Mouse (Mus musculus) stomach, embryonic 16.5 days (tissue): ENCODE results near the gene Satb2. TPM values are rescaled to one million over a fixed set of nuclear protein-coding genes. Genes with fewer than 3 reads are reported as not detected.

Experiments used
- ATAC-seq: fragments of 200-750 bp; cut with Nextera tagmentation; 2 replicates; pipeline ENCODE4 v1.8.0; 2017; ENCODE audit warnings: moderate number of reproducible peaks, moderate TSS enrichment; ENCODE audit not compliant: insufficient read depth, low FRiP score
- H3K27ac ChIP-seq: fragments of 300-500 bp; sonication (generic); 2 replicates; pipeline ENCODE4 v1.5.1; 2014; ENCODE audit warnings: low read length
- H3K27me3 ChIP-seq: fragments of 300-500 bp; sonication (generic); 2 replicates; pipeline ENCODE4 v1.6.1; 2014; ENCODE audit warnings: low read length, control low read depth, mixed read lengths; ENCODE audit not compliant: control insufficient read depth, insufficient read depth
- H3K36me3 ChIP-seq: fragments of 300-500 bp; sonication (generic); 2 replicates; pipeline ENCODE4 v1.6.1; 2014; ENCODE audit warnings: low read length; ENCODE audit not compliant: control insufficient read depth, insufficient read depth
- H3K4me1 ChIP-seq: fragments of 300-500 bp; sonication (generic); 2 replicates; pipeline ENCODE4 v1.6.1; 2014; ENCODE audit warnings: low read length, control low read depth, mixed read lengths; ENCODE audit not compliant: control insufficient read depth, insufficient read depth
- H3K4me2 ChIP-seq: fragments of 300-500 bp; sonication (generic); 2 replicates; pipeline ENCODE4 v1.6.1; 2014; ENCODE audit warnings: low read depth, low read length, mixed read lengths
- H3K4me3 ChIP-seq: fragments of 300-500 bp; sonication (generic); replicated peaks from 2 replicates; pipeline ENCODE4 v1.5.1; 2014; ENCODE audit warnings: mild to moderate bottlenecking, low read length
- H3K9ac ChIP-seq: fragments of 300-500 bp; sonication (generic); 2 replicates; pipeline ENCODE4 v1.6.1; 2014; ENCODE audit warnings: low read length
- H3K9me3 ChIP-seq: fragments of 300-500 bp; sonication (generic); replicated peaks from 2 replicates; pipeline ENCODE4 v1.6.1; 2016; ENCODE audit warnings: low read length, control low read depth; ENCODE audit not compliant: control insufficient read depth
- WGBS: fragments of 180-500 bp; shearing (Covaris S2); extraction: QIAGEN DNeasy Blood & Tissue Kit; methylation state at CpG from one replicate; pipeline ENCODE4 v1.1.7; 2014; 5-methylcytosine and 5-hydroxymethylcytosine counted together
- polyA plus RNA-seq: library from polyadenylated mRNA; unstranded; fragments of >200 nt; fragmentation: Nextera tagmentation; extraction: Ambion mirVana; gene quantifications from 2 replicates; pipeline ENCODE4 v1.2.1, GENCODE M21; 2015

Gene Satb2
- polyA plus RNA-seq, 1 experiment from 2014 or later, result 0.31 TPM

DNA sequence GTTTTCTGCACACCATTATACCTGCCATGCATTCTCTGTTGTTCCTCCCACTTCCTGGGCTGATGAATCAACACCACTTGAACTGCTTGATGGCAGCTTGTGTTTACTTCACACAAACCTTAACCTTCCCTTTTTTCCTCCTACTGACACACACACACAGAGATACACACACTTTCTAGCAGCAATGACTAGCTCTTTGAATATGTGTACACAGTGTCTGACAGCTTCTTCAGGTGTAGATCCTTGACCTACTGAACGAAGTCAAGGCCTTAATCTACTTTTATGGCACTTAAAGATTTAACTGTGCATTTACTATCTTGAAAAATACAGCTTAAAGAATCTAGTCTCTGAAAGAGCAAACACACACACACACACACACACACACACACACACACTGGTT, 89.5 kb downstream of the Satb2 start:
- Histone ChIP-seq H3K27me3 (no peaks in the 10 kb centered on the region), H3K9me3 (no peaks in the 10 kb centered on the region), H3K4me1 (no peaks in the 10 kb centered on the region), H3K4me2 (no peak overlapping the region), H3K36me3 (no peaks in the 10 kb centered on the region), H3K4me3 (no peak overlapping the region), H3K9ac (no peak overlapping the region), H3K27ac (no peak overlapping the region)
- WGBS, result 63% methylated on average over 1 of the region's 1 CpGs
- ATAC-seq, result no peak

DNA sequence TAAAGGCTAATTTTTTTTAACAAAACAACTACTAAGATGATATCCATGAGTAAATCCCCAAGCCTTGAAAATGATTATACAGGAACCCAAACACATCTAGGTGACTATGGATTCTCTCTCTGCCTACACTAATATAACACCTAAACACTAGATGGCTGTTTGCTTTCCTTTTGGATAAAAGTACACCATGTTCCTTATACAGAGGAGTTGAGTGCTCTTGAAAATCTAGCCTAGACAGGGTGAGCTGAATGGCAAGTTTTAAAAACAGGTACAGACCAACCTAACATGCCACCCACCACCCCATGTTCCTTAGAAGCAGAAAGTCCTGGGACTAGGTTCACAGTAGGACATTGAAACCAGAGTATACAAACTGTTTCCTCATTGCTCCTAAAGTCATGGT, 90.9 kb downstream of the Satb2 start:
- H3K9ac ChIP-seq, result no peak overlapping the region
- no peak overlapping the region for H3K4me3 ChIP-seq
- no peak for ATAC-seq
- no peaks in the 10 kb centered on the region for H3K36me3 ChIP-seq
- H3K27ac ChIP-seq, result no peak overlapping the region
- no peak overlapping the region for H3K4me2 ChIP-seq
- H3K4me1 ChIP-seq, result no peaks in the 10 kb centered on the region
- no peaks in the 10 kb centered on the region for H3K27me3 ChIP-seq
- H3K9me3 ChIP-seq, result no peaks in the 10 kb centered on the region

GRCm38 (mm10) chr1:56871485-56871884, 107.0 kb downstream of the Satb2 start:
- no peak for ATAC-seq
- WGBS, result 91% methylated on average over 8 of the region's 8 CpGs
- Histone ChIP-seq H3K9ac (no peak overlapping the region), H3K36me3 (no peaks in the 10 kb centered on the region), H3K27me3 (no peaks in the 10 kb centered on the region), H3K4me2 (no peak overlapping the region), H3K4me1 (no peaks in the 10 kb centered on the region), H3K27ac (no peak overlapping the region), H3K9me3 (no peaks in the 10 kb centered on the region), H3K4me3 (no peak overlapping the region)

DNA sequence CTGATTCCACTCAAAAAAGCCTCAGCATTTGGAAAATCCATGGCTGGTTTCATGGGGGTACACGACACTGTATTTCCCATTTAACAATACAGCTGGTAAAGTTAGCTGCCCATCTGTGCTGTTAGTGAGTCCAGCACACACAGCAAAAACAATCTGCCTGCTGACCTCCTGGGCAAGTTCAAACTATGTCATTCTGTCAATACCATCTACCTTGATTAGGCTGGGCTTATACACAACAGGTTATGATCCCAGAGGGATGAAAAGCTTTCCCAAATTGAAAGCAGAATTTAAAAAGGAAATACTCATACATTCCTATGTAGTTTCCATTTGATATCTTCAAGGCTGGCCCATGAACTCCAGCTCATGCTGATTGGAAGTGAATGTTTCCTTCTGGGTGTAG, 113.2 kb downstream of the Satb2 start:
- WGBS, result 80% methylated on average over 1 of the region's 1 CpGs
- no peak for ATAC-seq
- H3K4me3 ChIP-seq, result no peak overlapping the region
- no peak overlapping the region for H3K4me2 ChIP-seq
- no peaks in the 10 kb centered on the region for H3K4me1 ChIP-seq
- H3K9ac ChIP-seq, result no peak overlapping the region
- H3K9me3 ChIP-seq, result no peaks in the 10 kb centered on the region
- no peak overlapping the region for H3K27ac ChIP-seq
- no peaks in the 10 kb centered on the region for H3K27me3 ChIP-seq
- no peaks in the 10 kb centered on the region for H3K36me3 ChIP-seq

DNA sequence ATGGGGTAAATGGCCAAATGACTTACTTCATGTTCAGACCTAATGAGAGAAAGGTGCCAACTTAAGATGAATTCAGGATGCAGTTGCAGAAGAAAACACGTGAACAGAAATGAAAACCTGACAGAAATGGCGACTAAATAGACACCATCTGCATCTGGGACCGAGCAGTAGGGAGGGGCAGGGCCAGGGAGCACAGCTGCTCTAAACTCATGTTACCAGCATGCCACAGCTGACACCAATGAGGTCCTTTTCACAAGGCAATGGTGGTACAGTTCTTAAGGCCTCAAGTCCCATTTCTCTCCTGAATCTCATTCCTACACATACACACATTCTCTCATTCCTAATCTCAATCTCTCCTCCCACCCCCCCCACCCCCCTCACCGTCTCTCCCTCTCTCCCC, 115.7 kb downstream of the Satb2 start:
- no peak for ATAC-seq
- H3K36me3 ChIP-seq, result no peaks in the 10 kb centered on the region
- WGBS, result 73% methylated on average over 4 of the region's 4 CpGs
- no peak overlapping the region for H3K27ac ChIP-seq
- no peak overlapping the region for H3K4me2 ChIP-seq
- H3K4me1 ChIP-seq, result no peaks in the 10 kb centered on the region
- no peaks in the 10 kb centered on the region for H3K9me3 ChIP-seq
- no peak overlapping the region for H3K4me3 ChIP-seq
- H3K27me3 ChIP-seq, result no peaks in the 10 kb centered on the region
- no peak overlapping the region for H3K9ac ChIP-seq

DNA sequence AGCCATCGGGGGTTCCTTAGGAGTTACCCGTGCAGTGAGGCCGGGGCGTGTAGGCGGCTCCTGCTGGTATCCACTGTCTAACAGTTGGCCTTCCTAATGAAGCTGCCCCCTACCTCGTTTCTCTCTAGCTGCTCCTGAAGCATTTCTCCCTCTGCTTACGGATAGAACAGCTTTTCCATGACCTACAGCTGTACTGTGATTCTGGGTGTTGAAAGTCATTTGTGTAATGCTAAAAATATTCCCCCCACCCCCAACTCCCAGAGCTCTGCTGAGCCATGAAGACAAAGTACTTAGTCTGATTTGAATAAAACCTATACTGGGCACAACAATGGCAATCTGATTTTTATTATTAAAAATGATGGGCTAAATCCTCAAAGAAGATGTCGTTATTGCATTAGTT, 121.2 kb downstream of the Satb2 start:
- WGBS, result 75% methylated on average over 8 of the region's 8 CpGs
- Histone ChIP-seq H3K27me3 (no peaks in the 10 kb centered on the region), H3K36me3 (no peaks in the 10 kb centered on the region), H3K9ac (no peak overlapping the region), H3K4me1 (no peaks in the 10 kb centered on the region), H3K9me3 (no peaks in the 10 kb centered on the region), H3K4me2 (no peak overlapping the region), H3K4me3 (no peak overlapping the region), H3K27ac (no peak overlapping the region)
- ATAC-seq, result no peak

DNA sequence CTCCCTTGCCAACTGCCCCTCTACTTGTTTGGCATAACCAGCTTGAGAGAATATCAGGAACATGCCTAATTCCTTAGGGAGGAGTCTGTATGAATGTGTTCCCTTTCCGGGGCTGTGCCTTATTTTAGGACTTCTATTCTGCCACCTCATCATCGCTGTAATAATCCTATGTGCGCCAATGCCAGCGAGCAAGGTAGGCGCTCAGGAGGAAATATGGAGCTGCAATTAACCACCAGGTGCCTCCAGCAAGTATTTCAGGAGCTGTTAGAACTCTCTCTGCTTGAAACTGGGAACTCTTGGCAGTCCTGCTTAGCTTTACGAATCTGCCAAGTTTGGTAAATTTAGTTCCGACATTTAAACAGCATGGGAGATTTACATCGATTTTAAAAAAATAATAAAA, 128.0 kb downstream of the Satb2 start:
- H3K9me3 ChIP-seq, result no peaks in the 10 kb centered on the region

GRCm38 (mm10) chr1:56846358-56846757, 132.1 kb downstream of the Satb2 start:
- ATAC-seq, result no peak

More for the DNA sequence above, 128.0 kb downstream of the Satb2 start:
- Histone ChIP-seq H3K4me3 (no peak overlapping the region), H3K27ac (no peak overlapping the region), H3K4me2 (no peak overlapping the region), H3K27me3 (no peaks in the 10 kb centered on the region), H3K9ac (no peak overlapping the region), H3K4me1 (no peaks in the 10 kb centered on the region), H3K36me3 (no peaks in the 10 kb centered on the region)
- no peak for ATAC-seq
- WGBS, result 90% methylated on average over 8 of the region's 8 CpGs

DNA sequence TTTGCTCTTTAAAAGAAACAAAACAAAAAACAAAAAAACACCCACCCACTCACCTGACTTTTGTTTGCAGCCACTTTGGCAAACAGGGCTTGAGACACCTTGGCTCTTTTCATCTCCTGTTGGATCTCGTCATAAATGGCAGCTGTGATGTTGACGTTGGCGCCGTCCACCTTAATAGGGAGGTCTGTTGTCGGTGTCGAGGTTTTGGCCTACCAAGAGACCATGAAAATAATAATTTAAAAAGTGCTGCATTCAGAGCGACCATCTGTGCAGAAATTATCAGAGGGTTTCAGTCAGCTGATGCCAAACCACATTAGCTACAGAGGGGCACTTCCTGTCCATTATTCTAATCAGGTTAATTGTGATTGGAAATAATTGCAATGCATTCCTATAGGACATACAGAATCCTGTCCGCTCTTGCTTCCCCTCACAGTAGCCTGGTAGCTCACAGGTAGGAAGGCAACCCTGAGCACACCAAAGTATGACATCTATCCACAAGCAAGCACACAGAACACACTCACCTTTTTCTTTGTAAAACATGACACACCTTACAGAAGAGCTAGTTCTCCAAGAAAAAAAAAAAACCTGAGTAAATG, 132.8 kb downstream of the Satb2 start:
- 73% methylated on average over 8 of the region's 8 CpGs for WGBS
- no peak for ATAC-seq

More at GRCm38 (mm10) chr1:56846358-56846757, 132.1 kb downstream of the Satb2 start:
- H3K27me3 ChIP-seq, result no peaks in the 10 kb centered on the region
- no peak overlapping the region for H3K4me2 ChIP-seq
- H3K9ac ChIP-seq, result no peak overlapping the region
- whole genome bisulfite sequencing, result 89% methylated on average over 9 of the region's 9 CpGs
- no peaks in the 10 kb centered on the region for H3K36me3 ChIP-seq
- H3K4me1 ChIP-seq, result no peaks in the 10 kb centered on the region
- no peak overlapping the region for H3K4me3 ChIP-seq
- no peak overlapping the region for H3K27ac ChIP-seq
- no peaks in the 10 kb centered on the region for H3K9me3 ChIP-seq

More for the DNA sequence above, 132.8 kb downstream of the Satb2 start:
- H3K4me2 ChIP-seq, result no peak overlapping the region
- H3K4me3 ChIP-seq, result no peak overlapping the region
- H3K9me3 ChIP-seq, result no peaks in the 10 kb centered on the region
- H3K27me3 ChIP-seq, result no peaks in the 10 kb centered on the region
- H3K27ac ChIP-seq, result no peak overlapping the region
- no peaks in the 10 kb centered on the region for H3K36me3 ChIP-seq
- H3K4me1 ChIP-seq, result no peaks in the 10 kb centered on the region
- no peak overlapping the region for H3K9ac ChIP-seq
